Mouse (Mus musculus) C2C12 (cell line): ENCODE results near the gene Scn1a.

ENCODE experiments used
- CEBPB ChIP-seq: IDR thresholded peaks from one replicate; pipeline ENCODE4 v1.6.1; 2011; ENCODE audit warnings: low read depth, mild to moderate bottlenecking, control low read depth, moderate library complexity
- CTCF ChIP-seq: IDR thresholded peaks from one replicate; pipeline ENCODE4 v1.5.1; 2011; ENCODE audit not compliant: control insufficient read depth, insufficient read depth, insufficient read length

DNA sequence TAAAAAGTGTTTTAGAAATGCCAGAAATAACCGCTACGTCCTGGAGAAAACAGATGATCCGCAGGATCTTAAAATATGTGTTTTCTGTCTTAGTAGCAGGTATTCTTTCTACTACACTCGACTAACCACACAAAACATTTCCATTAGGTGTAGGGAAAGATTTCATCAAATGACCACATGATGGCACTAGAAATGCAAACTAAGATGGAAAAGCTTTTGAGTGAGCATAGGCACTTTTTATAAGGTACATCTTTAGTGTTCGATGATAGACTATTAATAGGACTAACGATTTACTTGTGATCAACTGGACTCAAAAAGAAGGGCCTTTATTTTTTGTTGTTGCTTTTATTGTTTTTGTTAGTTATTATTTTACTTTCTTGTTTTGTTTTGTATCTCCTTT is 104.2 kb downstream of the Scn1a start:
- no peak for TF ChIP-seq CTCF
- no peak for TF ChIP-seq CEBPB
